Mouse (Mus musculus) ES-E14 (cell line): ENCODE measurements around the gene Tubb3.

Experiments used
- CHD2 ChIP-seq: IDR thresholded peaks from 2 replicates; pipeline ENCODE4 v1.6.1; 2014; ENCODE audit warnings: mild to moderate bottlenecking, low read depth, low read length, inconsistent platforms
- HCFC1 ChIP-seq: IDR thresholded peaks from 2 replicates; pipeline ENCODE4 v1.6.1; 2012; ENCODE audit warnings: low read length, inconsistent platforms, borderline replicate concordance; ENCODE audit not compliant: insufficient read depth
- MAFK ChIP-seq: IDR thresholded peaks from 2 replicates; pipeline ENCODE4 v1.6.1; 2014; ENCODE audit warnings: mild to moderate bottlenecking, low read depth, low read length, inconsistent platforms; ENCODE audit not compliant: insufficient read depth
- ZC3H11A ChIP-seq: IDR thresholded peaks from 2 replicates; pipeline ENCODE4 v1.6.1; 2012; ENCODE audit warnings: low read depth, mild to moderate bottlenecking, inconsistent platforms, low read length, borderline replicate concordance
- ZNF384 ChIP-seq: IDR thresholded peaks from 2 replicates; pipeline ENCODE4 v1.6.1; 2012; ENCODE audit warnings: low read depth, low read length, inconsistent platforms

DNA sequence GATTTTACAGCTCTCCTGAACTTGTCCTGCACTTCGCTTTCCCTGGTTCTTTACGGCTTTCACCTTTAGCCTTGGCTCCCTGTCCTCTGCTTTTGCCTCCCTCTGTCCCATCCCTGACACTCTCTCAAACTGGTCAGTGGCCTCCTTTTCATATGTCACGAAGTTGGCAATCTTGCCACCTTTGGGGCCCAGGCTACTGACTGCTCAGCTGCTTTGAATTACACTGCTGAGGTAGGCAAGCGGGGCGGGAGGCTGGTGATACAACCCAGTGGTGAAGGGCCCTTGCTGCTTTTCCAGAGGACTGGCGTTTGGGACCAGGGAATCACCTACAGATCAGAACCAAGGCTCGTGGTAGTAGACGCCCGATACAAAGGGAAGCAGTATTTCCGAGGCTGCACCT lies 35.5 kb upstream of the Tubb3 start:
- TF ChIP-seq ZNF384 (no peak), HCFC1 (no peak), MAFK (no peak), CHD2 (no peak), ZC3H11A (no peak)
